Mouse (Mus musculus) right cerebral cortex, adult 18-20 months (tissue): ENCODE data around the gene Tac2.
"Not testable (repeated sequence)": the region's sequence is repeated elsewhere in the genome, so short reads cannot be mapped to it uniquely, and the experiment has no call there.

Source experiments
- DNase-seq: peaks from one replicate; pipeline ENCODE4 v3.0.0; 2022; ENCODE audit warnings: mixed read lengths

The Tac2 gene

DNA sequence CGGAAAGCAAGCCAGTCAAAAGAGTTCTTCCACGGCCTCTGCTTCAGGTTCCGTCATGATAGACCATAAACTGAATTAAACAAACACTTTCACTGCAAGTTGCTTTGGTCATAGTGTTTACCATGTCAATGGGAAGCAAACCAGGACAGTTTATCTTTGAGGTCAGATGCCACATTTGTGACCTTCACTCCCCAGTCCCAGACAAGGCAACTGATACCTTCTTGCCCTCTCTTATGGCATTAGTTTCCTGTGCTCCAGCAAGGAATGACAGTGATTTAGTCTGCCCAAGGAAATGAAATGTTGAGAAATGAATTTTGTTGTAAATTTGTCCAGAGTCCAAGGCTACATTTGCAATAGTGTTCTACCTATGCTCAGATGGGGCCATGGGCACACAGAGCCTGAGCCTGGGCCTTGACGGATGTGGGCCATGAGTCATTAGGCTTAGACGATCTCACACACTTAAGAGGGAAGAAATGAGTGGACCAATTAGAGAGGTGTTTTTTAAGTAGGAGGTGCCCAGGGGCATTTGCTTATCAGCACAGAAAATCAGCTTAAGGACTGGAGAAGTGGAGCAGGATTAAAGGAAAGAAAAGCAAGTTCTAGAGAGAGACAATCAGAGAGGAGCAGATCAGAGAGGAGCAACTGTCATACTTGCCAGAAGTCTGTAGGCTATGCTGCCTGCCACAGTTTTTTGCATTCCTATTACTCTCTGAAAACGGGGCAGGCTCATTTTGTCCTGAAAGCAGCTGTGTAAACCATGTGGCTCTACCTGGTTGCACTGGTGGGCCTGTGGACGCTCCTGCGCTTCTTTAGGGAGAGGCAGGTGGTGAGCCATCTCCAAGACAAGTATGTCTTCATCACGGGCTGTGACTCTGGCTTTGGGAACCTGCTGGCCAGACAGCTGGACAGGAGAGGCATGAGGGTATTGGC, 35.2 kb downstream of the Tac2 start, which contains the start of the genes Rdh1 and Rdh16f1:
Gene Rdh1 (plus strand): TSS at position 541 of the 930 bp plus-strand sequence.
Gene Rdh16f1 (plus strand): TSS at position 607 of the 930 bp plus-strand sequence.
- no peak for DNase-seq

DNA sequence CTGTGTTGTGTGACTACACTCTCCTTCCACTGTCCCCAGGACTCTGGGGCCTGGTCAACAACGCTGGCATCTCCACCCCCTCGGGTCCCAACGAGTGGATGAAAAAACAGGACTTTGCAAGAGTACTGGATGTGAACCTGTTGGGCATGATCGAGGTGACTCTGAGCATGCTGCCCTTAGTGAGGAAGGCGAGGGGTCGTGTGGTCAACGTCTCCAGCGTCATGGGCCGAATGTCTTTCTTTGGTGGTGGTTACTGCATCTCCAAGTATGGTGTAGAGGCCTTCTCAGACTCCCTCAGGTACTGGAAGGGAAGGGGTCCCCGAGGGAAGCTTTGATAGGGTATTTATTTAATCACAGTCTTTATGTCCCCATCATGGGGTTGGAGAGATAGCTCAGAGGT, 38.6 kb downstream of the Tac2 start:
- DNase-seq = not testable (repeated sequence)

DNA sequence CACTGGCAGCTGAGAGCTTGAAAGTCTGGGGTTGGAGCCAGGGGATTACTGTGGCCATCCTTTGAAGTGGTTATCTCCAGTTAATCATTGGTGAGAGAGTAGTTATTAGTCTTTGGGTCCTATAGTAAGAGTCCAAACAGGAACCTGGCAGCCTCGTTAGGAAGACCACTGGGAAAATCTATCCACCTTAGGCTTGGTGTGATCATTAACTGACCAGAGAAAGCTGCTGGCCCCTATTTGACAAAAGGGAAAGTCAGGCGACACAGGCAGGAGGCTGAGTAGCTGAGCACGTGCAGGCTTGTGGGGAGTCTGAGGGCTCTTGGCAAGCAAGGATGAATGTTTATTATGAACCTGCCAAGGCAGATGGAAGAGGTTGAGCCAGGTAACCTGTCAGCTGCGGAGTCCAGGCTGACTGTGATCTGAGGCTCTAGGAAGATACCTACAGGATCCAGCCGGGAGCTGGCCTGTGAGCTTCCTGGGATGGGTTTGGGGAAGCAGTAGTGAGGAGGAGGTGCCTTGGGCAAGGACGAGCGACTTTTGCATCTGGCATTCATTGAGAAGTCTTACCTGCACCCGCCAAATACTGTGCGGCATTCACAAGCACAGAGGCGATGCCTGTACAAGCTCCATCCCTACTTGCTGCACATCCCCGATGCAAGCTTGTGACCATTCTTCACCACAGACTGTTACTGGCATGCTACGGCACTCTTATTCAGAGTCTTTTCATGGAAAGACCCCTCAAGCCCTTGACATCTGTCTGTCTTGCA, 39.8 kb downstream of the Tac2 start:
- DNase-seq = no peak

DNA sequence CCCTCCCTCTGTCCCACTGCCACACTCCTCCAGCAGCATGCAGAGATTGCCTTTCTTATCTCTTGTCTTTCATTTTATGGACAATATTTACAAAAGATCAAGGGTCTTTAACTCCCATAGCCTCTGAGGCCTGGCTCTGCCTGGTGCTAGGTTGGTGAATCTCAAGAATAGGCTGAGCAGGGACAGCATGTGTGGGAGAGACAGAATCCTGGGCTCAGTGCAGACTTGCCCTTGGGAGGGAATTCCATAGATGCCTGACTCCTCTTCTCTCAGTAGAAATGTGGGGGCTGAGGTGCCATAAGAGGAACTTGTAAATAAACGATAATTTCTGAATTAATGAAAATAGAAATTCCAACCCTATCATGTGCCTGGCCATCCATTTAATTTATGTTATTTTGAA, 42.3 kb downstream of the Tac2 start:
- no peak for DNase-seq

DNA sequence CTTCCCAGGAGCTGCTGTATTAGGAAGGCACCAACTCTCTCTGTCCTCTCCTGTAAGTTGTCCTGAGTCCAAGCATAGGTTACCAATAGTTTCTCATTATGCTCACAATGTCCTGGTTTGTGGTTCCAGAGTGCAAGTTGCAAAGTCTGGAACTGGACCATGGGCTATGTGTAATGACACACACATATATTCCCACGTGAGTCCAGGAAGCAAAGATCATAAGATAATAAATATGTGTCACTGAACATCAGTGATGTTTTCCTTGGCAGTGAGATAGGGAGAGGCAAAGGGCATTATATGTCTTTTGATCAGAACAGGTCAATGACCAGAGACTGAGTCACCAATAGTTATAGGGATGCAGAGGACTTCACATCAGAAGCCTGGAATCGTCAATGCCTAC, 51.7 kb downstream of the Tac2 start, which contains the start of gene Rdh9:
Gene Rdh9 (plus strand): TSS at position 376 of the 400 bp plus-strand sequence.
- no peak for DNase-seq
